Mouse (Mus musculus): ENCODE data around the gene Carmil1.

DNA sequence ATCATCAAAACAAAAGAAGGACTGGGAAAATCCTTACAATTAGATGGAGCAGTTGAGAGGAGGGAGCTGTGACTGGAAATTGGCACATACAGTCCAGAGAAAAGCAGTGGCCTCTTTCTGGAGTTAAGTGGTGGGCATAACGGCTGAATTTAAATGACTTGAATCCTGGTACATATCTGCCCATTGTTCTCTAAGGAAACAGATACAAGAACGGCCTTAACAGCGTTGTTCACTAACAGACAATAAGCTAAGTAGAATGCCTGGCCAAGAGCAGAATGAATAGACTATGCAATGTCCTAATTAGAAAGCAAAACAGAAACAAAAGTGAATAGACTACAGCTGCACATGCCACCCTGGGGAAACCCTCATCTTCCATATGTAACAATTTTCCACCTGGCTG, 133.6 kb downstream of the Carmil1 start:
- TF ChIP-seq CTCF (IDR thresholded peaks at IDR 0.05; ENCODE audit: low read depth, low read length) (no peak), POLR2A (IDR thresholded peaks at IDR 0.05; ENCODE audit: extremely low read depth, insufficient read depth, low read length) (no peak)

All from liver, adult 2 months (tissue).